Mouse (Mus musculus) heart, postnatal 0 days (tissue): ENCODE data around the gene Gm28038.

ENCODE experiments used
- CTCF ChIP-seq: IDR thresholded peaks from 2 replicates; pipeline ENCODE4 v1.5.1; 2016; ENCODE audit warnings: antibody characterized with exemption, control low read depth, low read depth
- EP300 ChIP-seq: IDR thresholded peaks from 2 replicates; pipeline ENCODE4 v1.6.1; 2016; ENCODE audit warnings: antibody characterized with exemption, low read depth

DNA sequence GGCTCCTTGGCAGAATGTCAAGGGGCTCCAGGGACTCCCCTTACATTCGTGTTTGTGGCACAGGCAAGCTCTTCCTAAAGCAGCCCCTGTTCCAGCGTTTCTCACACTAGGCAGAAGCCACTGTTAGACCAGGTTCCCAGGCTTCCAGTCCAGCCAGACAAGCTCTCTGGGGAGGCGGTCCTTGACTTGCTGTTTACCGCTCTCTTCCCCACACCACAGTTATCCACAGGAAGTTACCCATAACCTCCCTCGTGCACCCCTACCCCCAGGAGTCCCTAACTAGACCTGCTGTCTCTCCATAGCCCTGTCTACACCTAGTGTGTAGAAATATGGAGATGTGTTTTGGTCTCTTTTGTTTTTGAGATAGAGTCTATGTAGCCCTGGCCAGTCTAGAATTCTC is 27.0 kb upstream of the Gm28038 start:
- no peak for TF ChIP-seq CTCF
- no peak for TF ChIP-seq EP300
